Mouse (Mus musculus): ENCODE results near the gene H1fx. TPM values are rescaled to one million over a fixed set of nuclear protein-coding genes. Genes with fewer than 3 reads are reported as not detected.

H1fx gene
- polyA plus RNA-seq, 1 experiment from 2014 or later: 4.2 TPM

DNA sequence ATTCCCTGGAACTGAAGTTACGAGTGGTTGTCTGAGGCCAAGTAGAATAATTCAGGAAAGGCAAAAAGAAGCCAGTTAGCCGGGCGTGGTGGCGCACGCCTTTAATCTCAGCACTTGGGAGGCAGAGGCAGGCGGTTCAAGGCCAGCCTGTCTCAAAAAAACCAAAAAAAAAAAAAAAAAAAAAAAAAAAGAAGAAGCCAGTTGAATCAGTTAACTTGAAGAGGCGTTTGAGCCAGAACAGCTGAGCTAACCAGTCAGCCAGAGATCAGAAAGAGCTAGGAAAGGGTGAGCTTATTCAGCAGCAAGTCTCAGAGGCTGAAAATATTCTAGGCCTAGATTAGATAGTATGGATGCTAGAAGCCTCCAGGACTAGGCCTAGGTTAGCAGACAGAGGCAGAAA lies 39.3 kb downstream of the H1fx start:
- H3K27me3 ChIP-seq (ENCODE audit: control insufficient read depth, insufficient read depth, low read length): no peaks in the 10 kb centered on the region
- WGBS: 78% methylated on average over 7 of the region's 7 CpGs
- ATAC-seq (replicated peaks; ENCODE audit: extremely low read depth, insufficient read depth, low FRiP score): no peak

DNA sequence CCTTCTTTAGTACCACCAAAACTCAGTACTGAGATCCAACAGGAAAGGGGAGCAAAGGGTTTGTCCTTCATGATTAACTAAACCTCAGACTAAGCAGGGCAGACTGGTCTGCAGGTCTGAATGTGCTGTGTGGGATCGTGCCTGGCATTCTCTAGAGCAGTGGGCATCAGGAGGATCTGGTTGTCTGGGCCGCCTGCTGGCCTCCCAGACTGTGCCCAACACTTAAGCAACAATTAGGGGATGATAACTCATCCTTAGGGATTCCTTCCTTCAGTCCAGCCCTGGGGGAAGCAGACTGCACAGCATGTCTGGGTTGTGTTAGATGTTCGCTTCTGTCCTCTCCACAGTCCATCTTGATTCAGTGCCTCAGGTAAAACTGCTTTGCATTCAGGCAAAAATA lies 42.5 kb downstream of the H1fx start:
- Histone ChIP-seq H3K4me1 (ENCODE audit: control insufficient read depth, insufficient read depth, low read length) (no peaks in the 10 kb centered on the region), H3K4me2 (ENCODE audit: low read depth, low read length) (no peak overlapping the region), H3K27ac (ENCODE audit: low read length) (no peak overlapping the region), H3K4me3 (ENCODE audit: low read length) (no peak overlapping the region), H3K27me3 (ENCODE audit: control insufficient read depth, insufficient read depth, low read length) (no peaks in the 10 kb centered on the region), H3K9me3 (replicated peaks; ENCODE audit: control insufficient read depth, low read length) (no peaks in the 10 kb centered on the region), H3K9ac (ENCODE audit: low read length) (no peak overlapping the region), H3K36me3 (ENCODE audit: control insufficient read depth, insufficient read depth) (peaks cover 20% of the 10 kb centered on the region)
- 92% methylated on average over 3 of the region's 3 CpGs for WGBS
- ATAC-seq (replicated peaks; ENCODE audit: extremely low read depth, insufficient read depth, low FRiP score): no peak

More for the DNA sequence above, 39.3 kb downstream of the H1fx start:
- no peaks in the 10 kb centered on the region; the same call in 1 of the 2 replicates for H3K9me3 ChIP-seq (replicated peaks; ENCODE audit: control insufficient read depth, low read length)
- H3K4me1 ChIP-seq (ENCODE audit: control insufficient read depth, insufficient read depth, low read length): no peaks in the 10 kb centered on the region
- H3K27ac ChIP-seq (ENCODE audit: low read length): no peak overlapping the region
- no peaks in the 10 kb centered on the region for H3K36me3 ChIP-seq (ENCODE audit: control insufficient read depth, insufficient read depth)
- no peak overlapping the region for H3K4me3 ChIP-seq (ENCODE audit: low read length)
- H3K9ac ChIP-seq (ENCODE audit: low read length): no peak overlapping the region
- no peak overlapping the region for H3K4me2 ChIP-seq (ENCODE audit: low read depth, low read length)

DNA sequence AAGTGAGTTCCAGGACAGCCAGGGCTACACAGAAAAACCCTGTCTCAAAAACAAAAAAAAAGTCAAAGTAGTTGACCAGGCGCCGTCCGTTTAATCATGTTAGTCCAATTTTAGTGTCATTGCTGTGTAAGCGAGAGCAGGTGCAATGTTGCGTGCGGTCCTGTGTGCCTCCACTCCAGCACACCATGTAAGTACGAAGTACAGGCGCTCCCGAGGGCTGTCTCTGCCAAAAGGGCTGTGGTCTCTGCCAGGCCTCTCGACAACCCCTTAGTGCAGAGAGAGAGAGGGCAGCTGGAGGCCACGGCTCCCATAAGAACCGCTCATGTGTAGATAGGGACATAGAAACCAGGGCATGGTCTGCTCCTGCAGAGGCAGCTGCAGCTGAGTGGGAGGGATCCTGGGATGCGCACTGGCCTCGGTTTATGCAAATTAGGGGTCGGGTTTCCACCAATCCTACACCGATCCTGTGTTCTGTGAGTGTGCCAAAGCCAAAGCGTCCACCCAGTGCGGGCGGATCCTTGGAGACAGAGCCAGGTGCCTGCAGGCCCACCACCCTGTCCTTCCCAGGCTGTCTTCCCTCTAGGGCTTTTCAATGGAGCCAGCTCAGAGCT lies 44.2 kb downstream of the H1fx start:
- peak; percentile 97 for ATAC-seq (replicated peaks; ENCODE audit: extremely low read depth, insufficient read depth, low FRiP score)
- peaks cover 26% of the 10 kb centered on the region for H3K36me3 ChIP-seq (ENCODE audit: control insufficient read depth, insufficient read depth)
- H3K27me3 ChIP-seq (ENCODE audit: control insufficient read depth, insufficient read depth, low read length): no peaks in the 10 kb centered on the region
- H3K4me3 ChIP-seq (ENCODE audit: low read length): no peak overlapping the region
- H3K4me1 ChIP-seq (ENCODE audit: control insufficient read depth, insufficient read depth, low read length): no peaks in the 10 kb centered on the region
- peak overlapping the region; percentile 55; the same call in 1 of the 2 replicates for H3K27ac ChIP-seq (ENCODE audit: low read length)
- 32% methylated on average over 19 of the region's 19 CpGs for WGBS
- H3K9me3 ChIP-seq (replicated peaks; ENCODE audit: control insufficient read depth, low read length): no peaks in the 10 kb centered on the region
- H3K9ac ChIP-seq (ENCODE audit: low read length): no peak overlapping the region
- H3K4me2 ChIP-seq (ENCODE audit: low read depth, low read length): peak overlapping the region; percentile 35; the same call in 1 of the 2 replicates

DNA sequence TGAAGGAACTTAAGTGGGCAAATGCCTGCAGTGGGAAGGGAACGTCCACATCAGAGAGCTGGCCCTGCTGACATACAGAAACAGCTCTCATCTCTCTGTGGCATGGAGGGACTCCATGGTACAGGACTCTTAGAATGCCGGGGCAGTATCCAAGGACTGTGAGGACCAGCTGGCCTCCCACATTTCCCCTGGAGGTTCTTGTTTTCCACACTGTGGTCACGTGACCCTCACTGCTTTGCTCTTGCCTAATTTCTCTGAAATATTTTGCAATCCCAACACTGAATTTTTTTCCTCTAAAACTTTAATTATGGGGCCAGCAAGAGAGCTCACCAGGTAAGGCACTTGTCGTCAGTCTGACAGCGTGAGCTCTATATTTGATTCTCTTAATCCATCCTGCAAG lies 46.4 kb downstream of the H1fx start:
- 81% methylated on average over 5 of the region's 5 CpGs for WGBS
- ATAC-seq (replicated peaks; ENCODE audit: extremely low read depth, insufficient read depth, low FRiP score): no peak
- H3K36me3 ChIP-seq (ENCODE audit: control insufficient read depth, insufficient read depth): peaks cover 30% of the 10 kb centered on the region

More for the DNA sequence above, 46.4 kb downstream of the H1fx start:
- Histone ChIP-seq H3K4me3 (ENCODE audit: low read length) (no peak overlapping the region), H3K4me2 (ENCODE audit: low read depth, low read length) (no peak overlapping the region), H3K9ac (ENCODE audit: low read length) (no peak overlapping the region), H3K9me3 (replicated peaks; ENCODE audit: control insufficient read depth, low read length) (no peaks in the 10 kb centered on the region), H3K4me1 (ENCODE audit: control insufficient read depth, insufficient read depth, low read length) (no peaks in the 10 kb centered on the region), H3K27me3 (ENCODE audit: control insufficient read depth, insufficient read depth, low read length) (no peaks in the 10 kb centered on the region), H3K27ac (ENCODE audit: low read length) (no peak overlapping the region)

Small RNAs within 50 kb of the gene (microRNA-seq; reads per million reads assigned to microRNA genes)
- 0.98 reads per million for gene Gm47286

Other genes with a start within 250 kb of the H1fx start
- 3.3 and 3.4 TPM in 2 replicates for gene Gp9, start 203.6 kb downstream of the H1fx start, polyA plus RNA-seq (2015; fragmentation: Nextera tagmentation; extraction: Ambion mirVana)
- gene Rab43, start 169.5 kb downstream of the H1fx start, polyA plus RNA-seq (2015; fragmentation: Nextera tagmentation; extraction: Ambion mirVana): 8.5 and 10.1 TPM in 2 replicates
- gene Gm45140, start 145.8 kb downstream of the H1fx start, polyA plus RNA-seq (2015; fragmentation: Nextera tagmentation; extraction: Ambion mirVana): 2.4 and 2.6 TPM in 2 replicates
- gene Isy1, start 142.8 kb downstream of the H1fx start, polyA plus RNA-seq (2015; fragmentation: Nextera tagmentation; extraction: Ambion mirVana): 21.5 and 29.1 TPM in 2 replicates
- 713 and 783 TPM in 2 replicates for gene Cnbp, start 130.5 kb downstream of the H1fx start, polyA plus RNA-seq (2015; fragmentation: Nextera tagmentation; extraction: Ambion mirVana)
- gene Copg1, start 93.8 kb downstream of the H1fx start, polyA plus RNA-seq (2015; fragmentation: Nextera tagmentation; extraction: Ambion mirVana): 116 and 117 TPM in 2 replicates
- gene Hmces, start 67.7 kb downstream of the H1fx start, polyA plus RNA-seq (2015; fragmentation: Nextera tagmentation; extraction: Ambion mirVana): 27.0 and 27.3 TPM in 2 replicates
- gene Rab7, start 63.6 kb upstream of the H1fx start, polyA plus RNA-seq (2015; fragmentation: Nextera tagmentation; extraction: Ambion mirVana): 225 and 256 TPM in 2 replicates
- gene Rpn1, start 102.8 kb upstream of the H1fx start, polyA plus RNA-seq (2015; fragmentation: Nextera tagmentation; extraction: Ambion mirVana): 182 and 197 TPM in 2 replicates
- 14.9 and 15.5 TPM in 2 replicates for gene Gata2, start 212.3 kb upstream of the H1fx start, polyA plus RNA-seq (2015; fragmentation: Nextera tagmentation; extraction: Ambion mirVana)
- gene Dnajb8, start 240.6 kb upstream of the H1fx start, polyA plus RNA-seq (2015; fragmentation: Nextera tagmentation; extraction: Ambion mirVana): not detected in 2 replicates

Measured in heart, embryonic 16.5 days (tissue).